Mouse (Mus musculus): Measurements from ENCODE around the gene Acot2. TPM values are rescaled to one million over a fixed set of nuclear protein-coding genes. Genes with fewer than 3 reads are reported as not detected.
"Not testable (repeated sequence)": the region's sequence is repeated elsewhere in the genome, so short reads cannot be mapped to it uniquely, and the experiment has no call there.

Gene Acot2
- polyA plus RNA-seq, 1 experiment, result 9.2 TPM

DNA sequence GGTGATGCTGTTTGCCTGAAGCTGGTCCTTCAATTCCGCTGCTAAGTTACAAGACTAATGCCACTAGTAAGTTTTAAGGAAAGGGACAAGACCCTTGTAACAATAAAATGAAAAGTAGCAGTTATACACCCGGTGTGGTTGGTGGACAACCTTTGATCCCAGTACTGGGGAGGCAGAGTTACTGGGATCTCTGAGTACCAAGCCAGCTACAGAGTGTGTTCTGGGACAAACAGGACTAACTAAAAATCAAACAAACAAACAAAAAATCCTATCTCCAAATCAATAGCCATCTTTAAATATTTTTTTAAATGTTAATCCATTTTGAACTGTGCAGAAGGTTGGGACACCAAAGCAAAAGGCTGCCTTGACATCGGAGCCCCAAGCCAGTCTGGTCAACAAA lies 22.5 kb downstream of the Acot2 start:
- no peak for TF ChIP-seq CTCF (IDR thresholded peaks at IDR 0.05; ENCODE audit: extremely low read depth, insufficient read depth, insufficient read length, insufficient replicate concordance)
- TF ChIP-seq POLR2A (IDR thresholded peaks at IDR 0.05; ENCODE audit: low read depth, low read length), result no peak
- DNase-seq (ENCODE audit: low read depth in 1 of 2, low spot score in 2 of 2), result no peak
- Histone ChIP-seq H3K27ac (ENCODE audit: insufficient read depth, low read length) (no peak overlapping the region), H3K27me3 (ENCODE audit: control insufficient read depth, insufficient read depth, low read length) (no peaks in the 10 kb centered on the region), H3K4me3 (ENCODE audit: extremely low read depth, insufficient read depth, insufficient read length) (no peak overlapping the region), H3K4me1 (ENCODE audit: control insufficient read depth, insufficient read depth, insufficient read length) (peaks cover 2% of the 10 kb centered on the region; the same call in 1 of the 2 replicates), H3K36me3 (ENCODE audit: control insufficient read depth, insufficient read depth, low read length) (no peaks in the 10 kb centered on the region)
- WGBS, result 79% methylated on average over 3 of the region's 3 CpGs

GRCm38 (mm10) chr12:84011251-84012040 lies 23.8 kb downstream of the Acot2 start:
- DNase-seq (ENCODE audit: low read depth in 1 of 2, low spot score in 2 of 2), result no peak
- H3K4me3 ChIP-seq (ENCODE audit: extremely low read depth, insufficient read depth, insufficient read length), result no peak overlapping the region
- 69% methylated on average over 12 of the region's 12 CpGs for WGBS

GRCm38 (mm10) chr12:84013130-84013529 lies 25.5 kb downstream of the Acot2 start:
- no peaks in the 10 kb centered on the region for H3K36me3 ChIP-seq (ENCODE audit: control insufficient read depth, insufficient read depth, low read length)
- TF ChIP-seq POLR2A (IDR thresholded peaks at IDR 0.05; ENCODE audit: low read depth, low read length) (no peak), CTCF (IDR thresholded peaks at IDR 0.05; ENCODE audit: extremely low read depth, insufficient read depth, insufficient read length, insufficient replicate concordance) (no peak)
- peaks cover 2% of the 10 kb centered on the region; the same call in 1 of the 2 replicates for H3K4me1 ChIP-seq (ENCODE audit: control insufficient read depth, insufficient read depth, insufficient read length)
- no peak overlapping the region for H3K27ac ChIP-seq (ENCODE audit: insufficient read depth, low read length)
- H3K27me3 ChIP-seq (ENCODE audit: control insufficient read depth, insufficient read depth, low read length), result no peaks in the 10 kb centered on the region
- DNase-seq (ENCODE audit: low read depth in 1 of 2, low spot score in 2 of 2), result no peak
- H3K4me3 ChIP-seq (ENCODE audit: extremely low read depth, insufficient read depth, insufficient read length), result no peak overlapping the region
- 93% methylated on average over 6 of the region's 6 CpGs for WGBS

More at GRCm38 (mm10) chr12:84011251-84012040, 23.8 kb downstream of the Acot2 start:
- Histone ChIP-seq H3K27me3 (ENCODE audit: control insufficient read depth, insufficient read depth, low read length) (no peaks in the 10 kb centered on the region), H3K27ac (ENCODE audit: insufficient read depth, low read length) (no peak overlapping the region), H3K36me3 (ENCODE audit: control insufficient read depth, insufficient read depth, low read length) (no peaks in the 10 kb centered on the region), H3K4me1 (ENCODE audit: control insufficient read depth, insufficient read depth, insufficient read length) (peaks cover 2% of the 10 kb centered on the region; the same call in 1 of the 2 replicates)
- no peak for TF ChIP-seq CTCF (IDR thresholded peaks at IDR 0.05; ENCODE audit: extremely low read depth, insufficient read depth, insufficient read length, insufficient replicate concordance)
- no peak for TF ChIP-seq POLR2A (IDR thresholded peaks at IDR 0.05; ENCODE audit: low read depth, low read length)

GRCm38 (mm10) chr12:84013701-84014100 lies 26.0 kb downstream of the Acot2 start:
- Histone ChIP-seq H3K36me3 (ENCODE audit: control insufficient read depth, insufficient read depth, low read length) (no peaks in the 10 kb centered on the region), H3K27me3 (ENCODE audit: control insufficient read depth, insufficient read depth, low read length) (no peaks in the 10 kb centered on the region), H3K4me3 (ENCODE audit: extremely low read depth, insufficient read depth, insufficient read length) (no peak overlapping the region), H3K27ac (ENCODE audit: insufficient read depth, low read length) (no peak overlapping the region), H3K4me1 (ENCODE audit: control insufficient read depth, insufficient read depth, insufficient read length) (no peaks in the 10 kb centered on the region; the same call in 1 of the 2 replicates)
- 94% methylated on average over 7 of the region's 7 CpGs for WGBS
- TF ChIP-seq CTCF (IDR thresholded peaks at IDR 0.05; ENCODE audit: extremely low read depth, insufficient read depth, insufficient read length, insufficient replicate concordance) (no peak), POLR2A (IDR thresholded peaks at IDR 0.05; ENCODE audit: low read depth, low read length) (no peak)
- DNase-seq (ENCODE audit: low read depth in 1 of 2, low spot score in 2 of 2), result no peak

GRCm38 (mm10) chr12:84020528-84020927 lies 32.9 kb downstream of the Acot2 start:
- H3K4me1 ChIP-seq (ENCODE audit: control insufficient read depth, insufficient read depth, insufficient read length); H3K27ac ChIP-seq (ENCODE audit: insufficient read depth, low read length); H3K36me3 ChIP-seq (ENCODE audit: control insufficient read depth, insufficient read depth, low read length); H3K4me3 ChIP-seq (ENCODE audit: extremely low read depth, insufficient read depth, insufficient read length); H3K27me3 ChIP-seq (ENCODE audit: control insufficient read depth, insufficient read depth, low read length): not testable (repeated sequence)
- 10% methylated on average over 7 of the region's 7 CpGs for WGBS
- peak in 1 of 2 experiments; percentile 7 for DNase-seq (ENCODE audit: low read depth in 1 of 2, low spot score in 2 of 2)

GRCm38 (mm10) chr12:84022266-84022665 lies 34.6 kb downstream of the Acot2 start:
- H3K27me3 ChIP-seq (ENCODE audit: control insufficient read depth, insufficient read depth, low read length); DNase-seq (ENCODE audit: low read depth in 1 of 2, low spot score in 2 of 2); H3K27ac ChIP-seq (ENCODE audit: insufficient read depth, low read length); H3K4me1 ChIP-seq (ENCODE audit: control insufficient read depth, insufficient read depth, insufficient read length); H3K4me3 ChIP-seq (ENCODE audit: extremely low read depth, insufficient read depth, insufficient read length); H3K36me3 ChIP-seq (ENCODE audit: control insufficient read depth, insufficient read depth, low read length): not testable (repeated sequence)
- 95% methylated on average over 4 of the region's 4 CpGs for WGBS

GRCm38 (mm10) chr12:84023052-84023745 lies 35.5 kb downstream of the Acot2 start:
- Histone ChIP-seq H3K27ac (ENCODE audit: insufficient read depth, low read length) (no peak overlapping the region), H3K27me3 (ENCODE audit: control insufficient read depth, insufficient read depth, low read length) (no peaks in the 10 kb centered on the region), H3K36me3 (ENCODE audit: control insufficient read depth, insufficient read depth, low read length) (no peaks in the 10 kb centered on the region), H3K4me1 (ENCODE audit: control insufficient read depth, insufficient read depth, insufficient read length) (no peaks in the 10 kb centered on the region), H3K4me3 (ENCODE audit: extremely low read depth, insufficient read depth, insufficient read length) (no peak overlapping the region)
- DNase-seq (ENCODE audit: low read depth in 1 of 2, low spot score in 2 of 2), result no peak
- 80% methylated on average over 9 of the region's 9 CpGs for WGBS
- TF ChIP-seq POLR2A (IDR thresholded peaks at IDR 0.05; ENCODE audit: low read depth, low read length), result no peak
- TF ChIP-seq CTCF (IDR thresholded peaks at IDR 0.05; ENCODE audit: extremely low read depth, insufficient read depth, insufficient read length, insufficient replicate concordance), result no peak

Measured in spleen, adult 2 months (tissue).